Mouse (Mus musculus): Measurements from ENCODE around the gene Hecw2. TPM values are rescaled to one million over a fixed set of nuclear protein-coding genes. Genes with fewer than 3 reads are reported as not detected.

Gene Hecw2
- total RNA-seq, 2 experiments from 2014 or later, result 53.6 to 58.9 TPM

- no peak for DNase-seq (ENCODE audit: low spot score in 2 of 2)
Measured at GRCm38 (mm10) chr1:54119638-54120320, 75.2 kb downstream of the Hecw2 start.

GRCm38 (mm10) chr1:54118342-54118973, 76.5 kb downstream of the Hecw2 start:
- DNase-seq (ENCODE audit: low spot score in 2 of 2), result peak; percentile 53 to 70

GRCm38 (mm10) chr1:54110920-54111605, 83.9 kb downstream of the Hecw2 start:
- DNase-seq (ENCODE audit: low spot score in 2 of 2), result no peak

- DNase-seq (ENCODE audit: low spot score in 2 of 2), result no peak
Measured at GRCm38 (mm10) chr1:54109255-54109654, 85.7 kb downstream of the Hecw2 start.

- DNase-seq (ENCODE audit: low spot score in 2 of 2), result no peak
Measured at GRCm38 (mm10) chr1:54106756-54107155, 88.2 kb downstream of the Hecw2 start.

- DNase-seq (ENCODE audit: low spot score in 2 of 2), result no peak
Measured at GRCm38 (mm10) chr1:54079708-54080107, 115.3 kb downstream of the Hecw2 start.

GRCm38 (mm10) chr1:54074456-54074855, 120.5 kb downstream of the Hecw2 start:
- no peak for DNase-seq (ENCODE audit: low spot score in 2 of 2)

GRCm38 (mm10) chr1:54070121-54070520, 124.8 kb downstream of the Hecw2 start:
- DNase-seq (ENCODE audit: low spot score in 2 of 2), result no peak

- no peak for DNase-seq (ENCODE audit: low spot score in 2 of 2)
Measured at GRCm38 (mm10) chr1:54068248-54068647, 126.7 kb downstream of the Hecw2 start.

GRCm38 (mm10) chr1:54065434-54065833, 129.5 kb downstream of the Hecw2 start:
- DNase-seq (ENCODE audit: low spot score in 2 of 2), result no peak

- no peak for DNase-seq (ENCODE audit: low spot score in 2 of 2)
Measured at GRCm38 (mm10) chr1:54061078-54061477, 133.9 kb downstream of the Hecw2 start.

GRCm38 (mm10) chr1:54059731-54060130, 135.2 kb downstream of the Hecw2 start:
- no peak for DNase-seq (ENCODE audit: low spot score in 2 of 2)

- no peak for DNase-seq (ENCODE audit: low spot score in 2 of 2)
Measured at GRCm38 (mm10) chr1:54052771-54053170, 142.2 kb downstream of the Hecw2 start.

- no peak for DNase-seq (ENCODE audit: low spot score in 2 of 2)
Measured at GRCm38 (mm10) chr1:54046923-54047322, 148.0 kb downstream of the Hecw2 start.

- DNase-seq (ENCODE audit: low spot score in 2 of 2), result peak; percentile 30 to 37
Measured at GRCm38 (mm10) chr1:54039062-54039461, 155.9 kb downstream of the Hecw2 start.

- no peak for DNase-seq (ENCODE audit: low spot score in 2 of 2)
Measured at GRCm38 (mm10) chr1:54017686-54018085, 177.3 kb downstream of the Hecw2 start.

- no peak for DNase-seq (ENCODE audit: low spot score in 2 of 2)
Measured at GRCm38 (mm10) chr1:54015739-54016138, 179.2 kb downstream of the Hecw2 start.

GRCm38 (mm10) chr1:54012414-54012813, 182.6 kb downstream of the Hecw2 start:
- no peak for DNase-seq (ENCODE audit: low spot score in 2 of 2)

- no peak for DNase-seq (ENCODE audit: low spot score in 2 of 2)
Measured at GRCm38 (mm10) chr1:54009418-54010064, 185.4 kb downstream of the Hecw2 start.

- DNase-seq (ENCODE audit: low spot score in 2 of 2), result no peak
Measured at GRCm38 (mm10) chr1:54005860-54006386, 189.0 kb downstream of the Hecw2 start.

GRCm38 (mm10) chr1:54003288-54003687, 191.7 kb downstream of the Hecw2 start:
- DNase-seq (ENCODE audit: low spot score in 2 of 2), result no peak
